Mouse (Mus musculus) hindbrain, embryonic 16.5 days (tissue): ENCODE results near the gene Abcd2. TPM values are rescaled to one million over a fixed set of nuclear protein-coding genes. Genes with fewer than 3 reads are reported as not detected.

Experiments
- ATAC-seq: fragments of 200-750 bp; cut with Nextera tagmentation; 2 replicates; pipeline ENCODE4 v1.8.0; 2017; ENCODE audit warnings: moderate TSS enrichment, moderate library complexity
- H3K27ac ChIP-seq: fragments of 300-500 bp; sonication (generic); 2 replicates; pipeline ENCODE4 v1.5.1; 2014; ENCODE audit warnings: low read depth, mild to moderate bottlenecking, control low read depth, low read length, moderate library complexity
- H3K27me3 ChIP-seq: fragments of 300-500 bp; sonication (generic); replicated peaks from 2 replicates; pipeline ENCODE4 v1.6.1; 2014; ENCODE audit warnings: low read length; ENCODE audit not compliant: control insufficient read depth, insufficient read depth
- H3K36me3 ChIP-seq: fragments of 300-500 bp; sonication (generic); 2 replicates; pipeline ENCODE4 v1.6.1; 2014; ENCODE audit warnings: mild to moderate bottlenecking, low read length, moderate library complexity, mixed read lengths; ENCODE audit not compliant: control insufficient read depth, insufficient read depth
- H3K4me1 ChIP-seq: fragments of 300-500 bp; sonication (generic); 2 replicates; pipeline ENCODE4 v1.6.1; 2014; ENCODE audit warnings: low read depth, low read length; ENCODE audit not compliant: control insufficient read depth, insufficient read depth
- H3K4me2 ChIP-seq: fragments of 300-500 bp; sonication (generic); 2 replicates; pipeline ENCODE4 v1.6.1; 2014; ENCODE audit warnings: mild to moderate bottlenecking, low read length, control low read depth, moderate library complexity
- H3K4me3 ChIP-seq: fragments of 300-500 bp; sonication (generic); 2 replicates; pipeline ENCODE4 v1.5.1; 2014; ENCODE audit warnings: mild to moderate bottlenecking, low read length, control low read depth, moderate library complexity
- H3K9ac ChIP-seq: fragments of 300-500 bp; sonication (generic); 2 replicates; pipeline ENCODE4 v1.6.1; 2014; ENCODE audit warnings: low read depth, mild to moderate bottlenecking, control low read depth, low read length, moderate library complexity
- H3K9me3 ChIP-seq: fragments of 300-500 bp; sonication (generic); 2 replicates; pipeline ENCODE4 v1.6.1; 2014; ENCODE audit warnings: mild to moderate bottlenecking, low read length, moderate library complexity; ENCODE audit not compliant: control insufficient read depth
- WGBS: fragments of 180-500 bp; shearing (Covaris S2); extraction: QIAGEN DNeasy Blood & Tissue Kit; methylation state at CpG from one replicate; pipeline ENCODE4 v1.1.7; 2014; 5-methylcytosine and 5-hydroxymethylcytosine counted together
- polyA plus RNA-seq: library from polyadenylated mRNA; unstranded; fragments of >200 nt; fragmentation: Nextera tagmentation; extraction: Ambion mirVana; gene quantifications from 2 replicates; pipeline ENCODE4 v1.2.1, GENCODE M21; 2015

Gene Abcd2
- polyA plus RNA-seq, 1 experiment from 2014 or later, result 8.0 TPM

DNA sequence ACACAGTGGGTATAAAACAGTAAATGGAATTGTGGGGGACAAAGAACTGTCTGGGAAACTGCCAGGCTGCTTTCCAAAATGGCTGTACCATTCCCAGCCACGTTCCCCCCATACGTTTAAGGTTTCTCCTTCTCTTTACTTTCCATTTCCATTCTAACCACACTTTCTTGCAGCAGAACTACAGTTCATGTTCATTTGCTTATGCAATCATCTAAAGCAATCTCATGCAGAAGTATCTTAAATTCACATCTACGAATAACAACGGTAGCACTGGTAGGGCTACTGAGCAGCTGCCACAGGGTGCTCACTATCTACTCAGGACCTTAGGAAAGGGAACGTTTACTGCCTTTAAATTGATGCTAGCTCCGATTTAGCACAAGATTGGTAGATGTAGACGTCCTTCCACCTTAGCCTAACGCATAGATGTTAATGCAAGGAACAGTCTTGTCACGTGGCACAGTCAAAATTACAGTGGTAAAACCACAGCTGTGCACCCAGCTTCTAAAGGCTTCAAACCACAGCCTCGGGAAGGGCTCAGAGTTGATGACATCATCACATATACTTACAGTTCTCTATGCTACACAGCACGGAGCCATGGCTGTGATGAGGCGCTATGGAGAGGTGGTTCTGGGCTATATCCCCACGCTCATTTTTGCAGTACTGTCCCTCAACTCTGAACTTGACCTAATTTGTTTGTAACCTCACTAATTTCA is 23.6 kb downstream of the Abcd2 start:
- Histone ChIP-seq H3K4me3 (no peak overlapping the region), H3K27me3 (no peaks in the 10 kb centered on the region), H3K4me2 (no peak overlapping the region), H3K9me3 (no peaks in the 10 kb centered on the region), H3K36me3 (no peaks in the 10 kb centered on the region), H3K9ac (no peak overlapping the region), H3K27ac (no peak overlapping the region), H3K4me1 (no peaks in the 10 kb centered on the region; the same call in 1 of the 2 replicates)
- ATAC-seq, result no peak
- WGBS, result 88% methylated on average over 13 of the region's 13 CpGs

DNA sequence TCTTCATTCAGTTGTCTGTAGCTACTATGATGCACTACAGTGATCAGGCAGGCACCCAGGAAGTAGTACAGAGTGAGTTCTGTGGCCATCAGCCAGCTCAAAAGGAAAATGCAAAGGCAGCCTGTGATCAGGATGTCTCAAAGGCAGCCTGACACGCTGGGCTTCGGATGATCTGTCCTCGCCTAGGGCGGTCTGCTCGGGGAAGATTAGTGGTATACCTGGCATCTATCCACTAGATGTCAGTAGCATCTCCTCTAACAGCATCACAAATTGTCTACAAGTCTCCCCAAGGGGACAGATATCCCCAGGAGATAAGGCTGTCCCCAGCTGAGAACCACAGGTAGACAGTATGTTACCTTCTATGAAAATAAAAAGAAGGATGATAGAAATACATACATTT is 26.6 kb downstream of the Abcd2 start:
- H3K4me1 ChIP-seq, result no peaks in the 10 kb centered on the region; the same call in 1 of the 2 replicates
- H3K9ac ChIP-seq, result no peak overlapping the region
- no peaks in the 10 kb centered on the region for H3K36me3 ChIP-seq
- H3K27me3 ChIP-seq, result no peaks in the 10 kb centered on the region
- ATAC-seq, result 0 out of 2 replicates have a peak, but pooled peaks have one; percentile 37
- WGBS, result 11% methylated on average over 5 of the region's 5 CpGs
- no peak overlapping the region for H3K4me2 ChIP-seq
- no peaks in the 10 kb centered on the region for H3K9me3 ChIP-seq
- H3K27ac ChIP-seq, result no peak overlapping the region
- H3K4me3 ChIP-seq, result no peak overlapping the region

DNA sequence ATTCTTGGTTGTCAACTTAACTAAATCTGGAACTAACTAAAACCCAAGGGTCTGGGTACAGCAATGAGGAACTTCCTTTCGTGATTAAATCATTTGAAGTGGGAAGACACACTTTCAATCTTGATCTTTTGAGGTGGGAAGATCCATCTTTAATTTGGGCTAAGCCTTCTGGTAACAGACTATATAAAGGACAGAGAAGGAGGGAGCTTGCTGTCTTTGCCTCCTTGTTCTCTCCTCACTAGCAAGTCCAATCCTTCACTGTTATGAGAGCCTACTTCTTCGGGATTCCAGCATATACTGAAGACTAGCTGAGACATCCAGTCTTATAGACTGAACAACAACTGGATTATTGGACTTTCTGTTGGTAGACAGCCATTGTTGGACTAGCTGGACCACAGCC is 28.1 kb downstream of the Abcd2 start:
- Histone ChIP-seq H3K9ac (no peak overlapping the region), H3K9me3 (no peaks in the 10 kb centered on the region), H3K4me3 (no peak overlapping the region), H3K4me2 (no peak overlapping the region), H3K27me3 (no peaks in the 10 kb centered on the region), H3K36me3 (no peaks in the 10 kb centered on the region), H3K27ac (no peak overlapping the region), H3K4me1 (no peaks in the 10 kb centered on the region; the same call in 1 of the 2 replicates)
- no peak for ATAC-seq
- WGBS, result 93% methylated on average over 2 of the region's 2 CpGs

DNA sequence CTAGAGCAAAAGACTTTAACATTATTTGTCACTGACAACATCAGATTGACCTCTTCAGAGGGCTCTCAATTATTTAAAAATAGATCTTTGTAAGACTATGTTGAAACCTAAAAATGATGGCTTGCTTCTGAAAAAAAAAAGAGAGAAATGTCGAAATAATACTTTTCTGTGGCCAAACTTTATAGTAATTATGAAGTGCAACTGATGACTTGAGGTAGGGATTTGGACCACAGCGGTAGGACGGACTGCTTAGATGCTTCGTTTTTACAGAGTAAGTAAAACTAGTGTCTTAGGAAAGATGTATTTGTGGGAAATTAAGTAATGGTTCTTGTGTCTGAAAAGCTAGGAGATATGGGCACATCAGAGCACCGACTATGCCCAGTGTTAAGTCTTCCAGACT is 30.4 kb downstream of the Abcd2 start:
- WGBS, result 91% methylated on average over 5 of the region's 5 CpGs
- 0 out of 2 replicates have a peak, but pooled peaks cover under 1% of the 10 kb centered on the region for H3K9me3 ChIP-seq
- no peak overlapping the region for H3K27ac ChIP-seq
- H3K4me1 ChIP-seq, result no peaks in the 10 kb centered on the region; the same call in 1 of the 2 replicates
- no peak overlapping the region for H3K4me3 ChIP-seq
- H3K36me3 ChIP-seq, result no peaks in the 10 kb centered on the region
- H3K4me2 ChIP-seq, result no peak overlapping the region
- ATAC-seq, result no peak
- H3K9ac ChIP-seq, result no peak overlapping the region
- no peaks in the 10 kb centered on the region for H3K27me3 ChIP-seq

DNA sequence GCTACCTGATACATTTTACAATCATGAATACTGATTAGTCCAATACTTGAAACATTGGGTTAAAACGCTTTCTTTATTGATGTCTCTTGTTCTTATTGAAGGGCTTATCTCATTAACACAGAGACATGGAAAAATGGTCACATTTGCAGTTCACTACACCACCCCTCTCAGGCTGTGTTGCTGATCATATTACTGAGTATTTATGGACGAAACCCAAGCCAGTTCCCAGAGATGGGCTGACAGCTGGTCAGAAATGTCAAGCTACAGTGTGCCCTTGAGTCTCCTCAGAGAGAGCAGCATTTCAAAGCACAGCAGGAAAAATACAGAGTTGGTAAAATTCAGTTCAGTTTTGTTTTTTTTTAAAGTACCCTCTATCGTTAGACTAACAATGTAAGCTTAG is 38.3 kb downstream of the Abcd2 start:
- no peak overlapping the region for H3K4me2 ChIP-seq
- WGBS, result 69% methylated on average over 3 of the region's 3 CpGs

DNA sequence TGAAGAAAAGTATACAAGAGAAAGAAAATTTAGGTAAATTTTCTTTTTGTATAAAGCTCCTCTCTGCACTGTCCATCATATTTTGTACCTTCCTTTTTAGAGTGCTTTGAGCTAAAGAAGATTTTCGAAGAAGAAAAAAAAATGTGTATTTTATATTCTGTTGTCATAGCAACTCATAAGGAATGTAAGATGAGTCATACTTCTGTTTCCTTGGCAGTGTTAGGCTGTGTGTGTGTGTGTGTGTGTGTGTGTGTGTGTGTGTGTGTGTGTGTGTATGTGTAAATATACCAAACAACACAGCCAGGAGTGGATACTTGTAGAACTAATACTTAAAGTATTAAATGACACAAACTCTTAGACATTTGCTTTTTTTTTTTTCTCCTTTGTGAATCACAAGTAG is 39.0 kb downstream of the Abcd2 start:
- Histone ChIP-seq H3K36me3 (peaks cover 7% of the 10 kb centered on the region), H3K4me2 (no peak overlapping the region), H3K9me3 (peaks cover 2% of the 10 kb centered on the region; the same call in 1 of the 2 replicates), H3K9ac (no peak overlapping the region), H3K4me3 (no peak overlapping the region), H3K27ac (no peak overlapping the region), H3K27me3 (no peaks in the 10 kb centered on the region), H3K4me1 (no peaks in the 10 kb centered on the region)
- WGBS, result 66% methylated on average over 1 of the region's 1 CpGs
- ATAC-seq, result no peak

More for the DNA sequence above, 38.3 kb downstream of the Abcd2 start:
- peaks cover 2% of the 10 kb centered on the region; the same call in 1 of the 2 replicates for H3K9me3 ChIP-seq
- no peak overlapping the region for H3K27ac ChIP-seq
- no peaks in the 10 kb centered on the region for H3K27me3 ChIP-seq
- peaks cover 7% of the 10 kb centered on the region for H3K36me3 ChIP-seq
- no peaks in the 10 kb centered on the region for H3K4me1 ChIP-seq
- H3K4me3 ChIP-seq, result no peak overlapping the region
- ATAC-seq, result no peak
- H3K9ac ChIP-seq, result no peak overlapping the region

DNA sequence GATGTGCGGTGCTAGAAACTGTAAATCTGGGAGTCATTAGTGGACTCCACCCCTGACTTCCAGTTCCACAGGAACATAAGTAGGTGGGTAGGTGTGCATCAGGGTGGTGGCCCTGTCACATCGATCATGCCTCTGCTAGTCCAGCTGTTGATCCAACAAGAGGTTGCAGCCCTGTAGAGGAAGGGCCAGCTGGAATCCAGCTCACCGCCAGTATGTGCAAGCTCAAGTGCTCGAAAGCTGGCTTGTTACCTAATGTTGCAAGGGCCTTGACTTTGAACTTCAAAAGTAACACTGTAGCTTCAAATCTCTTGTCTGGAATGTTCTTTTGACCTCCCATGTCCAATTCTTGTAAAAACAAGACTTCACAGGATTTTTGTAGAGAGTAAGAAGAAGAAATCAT is 67.0 kb downstream of the Abcd2 start:
- WGBS, result 86% methylated on average over 4 of the region's 4 CpGs
- Histone ChIP-seq H3K27ac (no peak overlapping the region), H3K4me1 (no peaks in the 10 kb centered on the region), H3K4me3 (no peak overlapping the region), H3K27me3 (no peaks in the 10 kb centered on the region), H3K4me2 (no peak overlapping the region), H3K9me3 (no peaks in the 10 kb centered on the region), H3K36me3 (no peaks in the 10 kb centered on the region), H3K9ac (no peak overlapping the region)
- ATAC-seq, result no peak

DNA sequence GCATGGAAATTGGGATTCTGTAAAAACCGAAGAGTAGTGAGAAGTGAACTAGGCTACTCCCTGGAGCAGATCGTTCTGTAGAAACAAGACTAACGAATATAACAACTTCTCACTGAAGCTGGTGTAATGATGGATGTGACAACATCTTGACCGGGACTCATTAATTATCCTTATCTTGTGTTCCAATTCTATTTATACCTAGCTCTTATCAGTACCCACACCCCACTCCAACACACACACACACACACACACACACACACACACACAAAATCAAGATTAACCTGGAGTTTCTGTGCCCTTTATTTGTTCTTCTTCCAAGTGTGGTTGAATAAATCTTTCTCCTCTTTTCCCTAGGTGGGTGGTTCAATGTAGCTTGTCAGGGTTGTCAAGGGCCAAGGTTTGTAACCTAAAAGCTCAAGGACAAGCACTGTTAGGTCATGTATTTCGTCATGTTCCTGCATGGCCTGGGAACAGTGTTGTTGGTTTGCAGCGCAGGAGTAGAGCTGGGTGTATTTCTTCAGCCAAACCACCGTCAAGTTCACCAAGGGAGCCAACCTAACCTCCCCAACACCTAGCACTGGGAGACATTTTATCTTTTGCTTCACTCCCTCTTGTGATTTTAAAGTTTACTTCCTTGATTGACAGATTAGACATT is 78.9 kb downstream of the Abcd2 start:
- Histone ChIP-seq H3K4me3 (no peak overlapping the region), H3K27ac (no peak overlapping the region), H3K36me3 (no peaks in the 10 kb centered on the region), H3K4me2 (no peak overlapping the region), H3K9me3 (no peaks in the 10 kb centered on the region), H3K9ac (no peak overlapping the region), H3K4me1 (no peaks in the 10 kb centered on the region), H3K27me3 (no peaks in the 10 kb centered on the region)
- 95% methylated on average over 7 of the region's 7 CpGs for WGBS
- ATAC-seq, result no peak

DNA sequence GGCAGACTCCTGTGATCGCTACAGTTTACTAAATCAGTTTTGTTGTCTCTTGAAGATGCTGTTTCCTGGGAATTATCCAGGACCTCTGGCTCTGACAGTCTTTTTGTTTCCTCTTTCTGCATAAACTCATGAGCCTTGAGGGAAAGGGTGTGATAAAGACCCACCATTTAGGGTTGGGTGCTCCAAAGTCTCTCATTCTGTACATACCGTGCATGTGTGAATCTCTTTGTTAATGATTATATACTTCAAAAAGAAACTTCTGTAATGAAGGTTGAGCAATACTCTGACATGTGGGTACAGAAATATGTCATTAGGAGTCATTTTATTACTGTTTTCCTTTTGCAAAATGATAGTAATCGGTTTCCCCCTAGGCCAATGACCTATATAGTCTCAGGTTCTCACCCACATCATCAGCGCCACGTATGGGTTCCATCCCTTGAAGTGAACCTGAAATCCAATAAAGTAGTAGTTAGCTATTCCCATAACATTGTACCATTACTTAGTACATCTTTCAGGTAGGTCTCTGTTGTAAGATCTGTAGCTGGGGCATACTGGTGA is 83.4 kb downstream of the Abcd2 start:
- H3K9me3 ChIP-seq, result no peaks in the 10 kb centered on the region
- H3K27ac ChIP-seq, result no peak overlapping the region
- WGBS, result 95% methylated on average over 5 of the region's 5 CpGs

More for the DNA sequence above, 83.4 kb downstream of the Abcd2 start:
- Histone ChIP-seq H3K36me3 (no peaks in the 10 kb centered on the region), H3K4me2 (no peak overlapping the region), H3K4me1 (peaks cover 3% of the 10 kb centered on the region; the same call in 1 of the 2 replicates), H3K4me3 (no peak overlapping the region), H3K27me3 (no peaks in the 10 kb centered on the region), H3K9ac (no peak overlapping the region)
- no peak for ATAC-seq
